Mouse (Mus musculus) monocyte, adult 59 days (primary cell): ENCODE data around the gene Tbrg1. TPM values are rescaled to one million over a fixed set of nuclear protein-coding genes. Genes with fewer than 3 reads are reported as not detected.

Experiments
- total RNA-seq, 2 experiments: library from RNA; stranded (reverse); gene quantifications; one replicate each; pipeline ENCODE4 v1.2.4; 2023

Tbrg1 gene
- 10 to 100 TPM; 23.0 to 23.5 TPM for total RNA-seq

DNA sequence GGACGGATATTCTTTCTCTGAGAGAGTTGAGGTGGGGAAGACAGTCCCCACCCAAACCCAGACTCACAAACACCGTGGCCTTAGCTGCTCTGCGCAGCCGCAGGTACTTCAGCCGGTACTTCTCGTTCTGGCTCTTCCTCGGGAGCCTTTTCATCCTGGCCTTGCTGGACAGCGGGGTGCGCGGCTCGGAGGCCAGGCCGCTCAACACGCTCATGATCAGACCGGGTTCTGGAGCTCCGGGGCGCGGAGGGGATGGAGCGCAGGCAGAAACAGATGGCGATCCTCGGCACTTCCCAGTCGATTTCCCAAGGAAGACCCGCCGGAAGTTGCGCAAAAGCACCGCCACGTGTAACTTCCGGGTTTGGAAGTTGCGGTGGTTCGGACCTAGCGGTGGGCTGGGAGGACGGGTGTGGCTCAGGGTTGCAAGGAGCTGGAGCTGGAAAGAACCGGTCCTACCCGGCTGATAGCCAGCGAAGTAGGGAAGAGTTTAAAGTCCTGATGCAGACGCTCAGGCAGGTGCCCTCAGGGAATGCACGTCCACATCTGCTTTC is at the start of gene Tbrg1:
Tbrg1 (minus strand) TSS at position 382 of the 551 bp plus-strand sequence.

DNA sequence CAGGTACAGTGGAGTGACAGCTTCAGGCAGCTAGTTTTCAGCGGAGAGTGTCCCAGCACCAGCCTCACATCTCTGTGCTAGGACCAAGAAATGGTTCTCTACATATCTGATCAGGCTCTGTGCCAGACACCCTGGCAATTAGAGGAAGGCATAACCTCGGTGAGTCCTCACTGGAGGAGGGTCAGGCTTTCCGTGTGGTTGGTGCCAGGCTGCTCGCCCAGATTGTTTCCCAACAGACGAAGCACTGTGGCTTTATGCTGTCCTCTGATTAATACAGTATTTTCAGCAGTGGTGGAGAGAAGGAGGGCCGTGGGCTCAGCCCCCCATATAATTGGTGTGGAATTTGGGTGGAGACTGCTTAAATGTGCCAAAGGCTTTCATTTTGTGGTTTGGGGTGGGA is 12.0 kb upstream of the Tbrg1 start, which contains the start of gene Panx3:
Panx3 (minus strand) TSS at position 121 of the 400 bp plus-strand sequence.

DNA sequence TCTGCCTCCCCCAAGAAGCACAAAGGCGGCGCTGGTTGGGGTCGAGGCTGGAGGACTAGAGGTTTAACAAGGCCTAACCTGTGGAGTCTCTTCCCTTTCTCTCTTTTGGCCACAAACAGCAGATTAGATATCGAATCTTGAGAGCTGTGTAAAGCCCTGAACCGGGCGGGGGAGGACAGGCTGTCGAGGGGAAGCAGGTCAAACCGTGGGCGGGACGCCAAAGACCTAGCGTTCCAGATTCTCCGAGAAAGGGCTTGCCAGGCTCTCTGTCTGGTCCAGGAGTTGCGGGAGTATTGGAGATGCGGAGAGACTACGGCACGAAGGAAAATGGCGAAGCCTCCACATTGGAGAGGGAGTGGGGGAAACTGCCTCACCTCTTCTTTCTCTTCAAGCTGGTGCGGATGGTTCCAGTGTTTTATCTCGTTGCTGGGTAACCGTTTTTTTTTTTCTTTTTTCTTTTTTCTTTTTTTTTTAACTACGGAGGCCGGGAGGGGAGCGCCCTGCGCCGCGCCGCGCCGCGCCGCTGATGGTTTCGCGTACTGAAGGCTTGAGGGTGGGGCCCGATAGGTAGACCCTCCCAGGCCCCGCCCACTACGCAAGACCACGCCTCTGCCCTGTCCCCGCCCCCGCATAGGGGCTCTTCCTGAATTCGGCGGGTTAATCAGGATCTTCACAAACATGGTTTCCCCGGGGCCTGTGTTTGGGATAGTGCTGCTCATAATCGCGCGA is 43.8 kb downstream of the Tbrg1 start, which contains the start of gene Spa17:
Spa17 (minus strand) TSS at position 541 of the 729 bp plus-strand sequence.

Other genes with a start within 250 kb of the Tbrg1 start
- not detected for gene Robo3, start 224.1 kb downstream of the Tbrg1 start, total RNA-seq
- 10 to 100 TPM; 19.3 to 19.9 TPM for gene Msantd2, start 168.0 kb downstream of the Tbrg1 start, total RNA-seq
- gene Esam, start 129.2 kb downstream of the Tbrg1 start, total RNA-seq = 1 to 10 TPM; 2.8 to 3.3 TPM
- gene Vsig2, start 118.1 kb downstream of the Tbrg1 start, total RNA-seq = not detected
- not detected for gene Nrgn, start 104.4 kb downstream of the Tbrg1 start, total RNA-seq
- gene Siae, start 101.6 kb downstream of the Tbrg1 start, total RNA-seq = 10 to 100 TPM in 1 of 2 experiments, 1 to 10 TPM in 1; 9.3 to 11.4 TPM
- gene Spa17, start 43.6 kb downstream of the Tbrg1 start, total RNA-seq = not detected
- gene Panx3, start 11.9 kb upstream of the Tbrg1 start, total RNA-seq = not detected
- not detected for gene Olfr160, start 58.9 kb upstream of the Tbrg1 start, total RNA-seq
- not detected for gene Olfr874, start 87.8 kb upstream of the Tbrg1 start, total RNA-seq
- gene Olfr875, start 114.5 kb upstream of the Tbrg1 start, total RNA-seq = not detected
- gene Olfr876, start 145.7 kb upstream of the Tbrg1 start, total RNA-seq = not detected
- gene Olfr877, start 197.0 kb upstream of the Tbrg1 start, total RNA-seq = not detected
- not detected for gene Olfr145, start 239.4 kb upstream of the Tbrg1 start, total RNA-seq